Mouse (Mus musculus): Measurements from ENCODE around the gene Olfr32. TPM values are rescaled to one million over a fixed set of nuclear protein-coding genes. Genes with fewer than 3 reads are reported as not detected.
"Not testable (repeated sequence)": the region's sequence is repeated elsewhere in the genome, so short reads cannot be mapped to it uniquely, and the experiment has no call there.

Gene Olfr32
- polyA plus RNA-seq (2015; fragmentation: Nextera tagmentation; extraction: Ambion mirVana) = not detected in 2 replicates

DNA sequence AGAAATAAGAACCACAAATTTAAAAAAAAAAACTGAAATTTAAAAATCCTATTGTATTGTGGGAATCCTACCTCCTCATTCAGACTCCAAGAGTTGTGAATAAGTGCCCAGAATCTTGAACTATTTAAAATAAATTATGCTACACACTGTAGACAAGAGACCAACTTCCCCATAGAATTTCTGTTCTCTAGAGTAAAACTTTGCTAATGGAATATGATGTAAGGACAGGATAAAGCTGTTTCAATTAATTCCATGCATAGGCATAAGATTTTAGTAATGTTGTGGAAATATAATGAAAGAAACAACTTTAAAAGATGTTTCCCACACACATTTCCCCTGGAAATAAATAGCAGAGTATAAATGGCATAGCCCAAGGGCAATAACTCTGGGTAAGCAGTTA lies at the start of gene Olfr32:
Olfr32 (minus strand) TSS at position 101 of the 400 bp plus-strand sequence.
- ATAC-seq (ENCODE audit: low FRiP score, low read depth) = no peak
- H3K36me3 ChIP-seq = no peaks in the 10 kb centered on the region
- H3K4me3 ChIP-seq = no peak within 1 kb of the TSS

DNA sequence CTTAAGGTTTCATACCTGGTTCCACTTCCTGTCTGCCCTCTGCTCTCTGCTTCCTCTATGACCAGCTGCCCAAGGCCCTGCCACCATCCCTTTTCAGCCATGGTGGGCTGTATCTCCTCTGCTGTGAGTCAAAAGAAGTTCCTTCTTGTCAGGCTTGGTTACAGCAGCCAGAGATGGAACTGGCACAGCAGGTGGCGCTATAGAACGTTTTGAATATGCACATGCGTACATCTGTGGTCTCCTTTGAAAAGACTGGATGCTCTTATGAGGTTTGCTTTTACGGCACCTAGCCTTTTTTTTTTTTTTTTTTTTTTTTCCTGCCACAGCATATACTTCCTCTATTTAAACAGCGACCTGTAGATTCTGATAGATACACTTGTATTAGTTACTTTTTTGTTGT lies 45.0 kb upstream of the Olfr32 start:
- WGBS = no CpG with 5 or more reads among the region's 5 CpGs
- H3K27me3 ChIP-seq; H3K36me3 ChIP-seq; H3K4me2 ChIP-seq (replicated peaks); H3K4me3 ChIP-seq; H3K9ac ChIP-seq; ATAC-seq (ENCODE audit: low FRiP score, low read depth); H3K27ac ChIP-seq; H3K9me3 ChIP-seq; H3K4me1 ChIP-seq: not testable (repeated sequence)

More for the DNA sequence above, at the start of gene Olfr32:
- Histone ChIP-seq H3K27ac (no peak within 1 kb of the TSS), H3K27me3 (no peaks in the 10 kb centered on the region), H3K4me1 (no peaks in the 10 kb centered on the region), H3K4me2 (replicated peaks) (no peak within 1 kb of the TSS), H3K9me3 (no peaks in the 10 kb centered on the region), H3K9ac (no peak within 1 kb of the TSS)

DNA sequence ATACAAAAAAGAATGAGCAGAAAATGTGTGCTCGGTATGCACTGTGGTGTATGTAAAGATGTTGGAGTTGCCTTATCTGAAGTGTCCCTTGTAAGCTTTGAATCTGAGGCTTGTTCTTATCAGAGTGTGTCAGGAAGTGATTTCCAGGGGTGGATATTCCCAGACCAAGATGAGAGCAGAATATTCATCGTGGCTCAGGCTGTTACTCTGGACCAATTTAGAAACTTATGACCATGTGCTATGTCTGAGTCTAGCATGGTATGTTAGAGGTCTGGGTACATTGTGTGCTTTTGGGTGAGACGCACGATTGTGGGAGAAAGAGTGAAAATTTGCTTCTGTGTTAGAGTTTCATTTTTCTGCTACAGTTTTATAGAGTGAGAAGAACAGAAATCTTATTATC lies 44.0 kb upstream of the Olfr32 start:
- H3K36me3 ChIP-seq; H3K27me3 ChIP-seq; H3K9me3 ChIP-seq; H3K4me2 ChIP-seq (replicated peaks); H3K4me1 ChIP-seq; H3K4me3 ChIP-seq; H3K9ac ChIP-seq; ATAC-seq (ENCODE audit: low FRiP score, low read depth); H3K27ac ChIP-seq: not testable (repeated sequence)
- WGBS = no CpG with 5 or more reads among the region's 4 CpGs

DNA sequence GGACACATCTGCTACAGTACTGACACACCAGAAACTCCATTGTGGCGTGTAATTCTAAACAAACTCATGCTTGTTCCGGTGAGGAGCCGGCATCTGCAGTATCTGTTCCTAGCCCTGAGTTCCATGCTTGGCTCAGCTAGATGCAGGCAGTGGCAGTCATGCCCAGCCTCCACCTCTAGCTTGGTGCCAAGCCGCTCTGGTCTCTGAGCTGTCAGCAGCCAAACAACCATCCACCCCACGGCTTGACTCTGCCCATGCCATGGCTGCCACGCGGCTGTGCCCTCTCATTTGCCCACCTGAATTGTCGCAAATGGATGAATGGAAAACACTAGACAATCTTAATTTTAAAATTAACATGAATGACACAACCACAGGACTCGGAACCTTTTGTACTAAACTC lies 11.8 kb upstream of the Olfr32 start:
- Histone ChIP-seq H3K9ac (no peak overlapping the region), H3K27ac (no peak overlapping the region), H3K4me2 (replicated peaks) (no peak overlapping the region), H3K9me3 (no peaks in the 10 kb centered on the region), H3K4me1 (no peaks in the 10 kb centered on the region), H3K27me3 (no peaks in the 10 kb centered on the region), H3K36me3 (no peaks in the 10 kb centered on the region), H3K4me3 (no peak overlapping the region)
- 91% methylated on average over 9 of the region's 9 CpGs for WGBS
- no peak for ATAC-seq (ENCODE audit: low FRiP score, low read depth)

DNA sequence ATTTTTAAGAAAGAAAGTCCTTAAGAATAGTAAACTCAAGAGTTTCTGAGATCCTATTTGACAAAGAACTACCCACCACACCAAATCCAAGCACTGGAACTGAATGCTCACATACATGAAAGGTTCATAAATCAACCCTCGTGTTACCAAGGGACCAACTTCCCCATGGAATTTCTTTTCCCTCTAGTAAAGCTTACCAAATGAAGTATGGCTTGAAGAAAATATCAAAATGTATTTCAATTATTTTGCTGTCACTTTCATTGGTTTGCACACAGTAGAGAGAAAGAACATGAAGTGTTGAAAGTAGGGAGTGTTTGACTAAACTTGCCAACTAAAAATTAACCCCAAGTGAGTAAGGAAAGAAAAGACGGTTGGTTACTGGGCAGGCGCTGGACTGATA lies 10.9 kb upstream of the Olfr32 start, which contains the start of gene Olfr1270:
Olfr1270 (minus strand) TSS at position 101 of the 400 bp plus-strand sequence.
- Histone ChIP-seq H3K4me2 (replicated peaks) (no peak within 1 kb of the TSS), H3K27me3 (no peaks in the 10 kb centered on the region), H3K27ac (no peak within 1 kb of the TSS), H3K4me3 (no peak within 1 kb of the TSS), H3K4me1 (no peaks in the 10 kb centered on the region), H3K36me3 (no peaks in the 10 kb centered on the region), H3K9ac (no peak within 1 kb of the TSS), H3K9me3 (no peaks in the 10 kb centered on the region)
- WGBS = 76% methylated on average over 3 of the region's 3 CpGs
- no peak for ATAC-seq (ENCODE audit: low FRiP score, low read depth)

DNA sequence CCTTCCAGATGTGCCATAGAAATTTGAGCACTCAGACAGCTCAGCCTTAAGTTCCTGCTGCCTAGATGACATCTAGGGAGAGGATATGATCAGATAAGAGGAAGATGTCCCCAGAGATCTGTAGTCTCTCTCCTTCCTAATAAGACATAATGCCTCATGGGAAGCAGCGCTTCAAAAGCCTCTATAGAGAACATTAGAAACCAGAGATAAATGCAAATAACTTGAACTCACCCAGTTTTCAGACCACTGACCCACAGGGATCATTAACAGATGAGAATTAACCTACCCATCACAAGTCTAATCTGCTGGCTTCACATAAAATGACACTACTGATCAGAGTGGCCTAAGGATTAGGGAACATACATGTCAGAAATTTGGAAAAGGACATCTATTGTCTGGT lies 20.8 kb downstream of the Olfr32 start, which contains the start of gene Olfr1269:
Olfr1269 (minus strand) TSS at position 101 of the 400 bp plus-strand sequence.
- no peaks in the 10 kb centered on the region for H3K36me3 ChIP-seq
- H3K4me2 ChIP-seq (replicated peaks) = no peak within 1 kb of the TSS
- 85% methylated on average over 1 of the region's 1 CpGs for WGBS
- no peak within 1 kb of the TSS for H3K4me3 ChIP-seq
- no peaks in the 10 kb centered on the region for H3K4me1 ChIP-seq
- no peak for ATAC-seq (ENCODE audit: low FRiP score, low read depth)
- no peak within 1 kb of the TSS for H3K27ac ChIP-seq
- H3K9ac ChIP-seq = no peak within 1 kb of the TSS
- H3K27me3 ChIP-seq = no peaks in the 10 kb centered on the region
- no peaks in the 10 kb centered on the region for H3K9me3 ChIP-seq

Other genes starting within 250 kb of the Olfr32 start
- not detected in 2 replicates for gene Olfr1258, start 215.0 kb downstream of the Olfr32 start, polyA plus RNA-seq (2015; fragmentation: Nextera tagmentation; extraction: Ambion mirVana)
- not detected in 2 replicates for gene Olfr1259, start 193.6 kb downstream of the Olfr32 start, polyA plus RNA-seq (2015; fragmentation: Nextera tagmentation; extraction: Ambion mirVana)
- not detected in 2 replicates for gene Olfr1260, start 168.0 kb downstream of the Olfr32 start, polyA plus RNA-seq (2015; fragmentation: Nextera tagmentation; extraction: Ambion mirVana)
- gene Olfr1261, start 151.1 kb downstream of the Olfr32 start, polyA plus RNA-seq (2015; fragmentation: Nextera tagmentation; extraction: Ambion mirVana) = not detected in 2 replicates
- gene Olfr1262, start 142.2 kb downstream of the Olfr32 start, polyA plus RNA-seq (2015; fragmentation: Nextera tagmentation; extraction: Ambion mirVana) = not detected in 2 replicates
- gene Olfr1263, start 130.2 kb downstream of the Olfr32 start, polyA plus RNA-seq (2015; fragmentation: Nextera tagmentation; extraction: Ambion mirVana) = not detected in 2 replicates
- not detected in 2 replicates for gene Olfr1264, start 116.7 kb downstream of the Olfr32 start, polyA plus RNA-seq (2015; fragmentation: Nextera tagmentation; extraction: Ambion mirVana)
- not detected in 2 replicates for gene Olfr1265, start 107.0 kb downstream of the Olfr32 start, polyA plus RNA-seq (2015; fragmentation: Nextera tagmentation; extraction: Ambion mirVana)
- gene Olfr140, start 78.7 kb downstream of the Olfr32 start, polyA plus RNA-seq (2015; fragmentation: Nextera tagmentation; extraction: Ambion mirVana) = not detected in 2 replicates
- not detected in 2 replicates for gene Olfr1269, start 20.9 kb downstream of the Olfr32 start, polyA plus RNA-seq (2015; fragmentation: Nextera tagmentation; extraction: Ambion mirVana)
- not detected in 2 replicates for gene Olfr1270, start 10.8 kb upstream of the Olfr32 start, polyA plus RNA-seq (2015; fragmentation: Nextera tagmentation; extraction: Ambion mirVana)
- gene Olfr1506, start 82.2 kb upstream of the Olfr32 start, polyA plus RNA-seq (2015; fragmentation: Nextera tagmentation; extraction: Ambion mirVana) = not detected in 2 replicates
- not detected in 2 replicates for gene Olfr142, start 115.3 kb upstream of the Olfr32 start, polyA plus RNA-seq (2015; fragmentation: Nextera tagmentation; extraction: Ambion mirVana)
- not detected in 2 replicates for gene Olfr1271, start 128.7 kb upstream of the Olfr32 start, polyA plus RNA-seq (2015; fragmentation: Nextera tagmentation; extraction: Ambion mirVana)
- not detected in 2 replicates for gene Olfr1272, start 150.5 kb upstream of the Olfr32 start, polyA plus RNA-seq (2015; fragmentation: Nextera tagmentation; extraction: Ambion mirVana)
- not detected in 2 replicates for gene Gm13769, start 179.9 kb upstream of the Olfr32 start, polyA plus RNA-seq (2015; fragmentation: Nextera tagmentation; extraction: Ambion mirVana)

All from limb, embryonic 13.5 days (tissue).